Mouse (Mus musculus) limb, embryonic 14.5 days (tissue): ENCODE measurements around the gene Pced1b. TPM values are rescaled to one million over a fixed set of nuclear protein-coding genes. Genes with fewer than 3 reads are reported as not detected.

Experiments used
- ATAC-seq: fragments of 200-750 bp; cut with Nextera tagmentation; 2 replicates; pipeline ENCODE4 v1.8.0; 2017; ENCODE audit warnings: low read depth, moderate number of reproducible peaks, moderate TSS enrichment; ENCODE audit not compliant: low FRiP score
- DNase-seq: peaks from one replicate; pipeline ENCODE4 v3.0.0-alpha.2; 2015; ENCODE audit warnings: low spot score
- H3K27ac ChIP-seq: fragments of 300-500 bp; sonication (generic); replicated peaks from 2 replicates; pipeline ENCODE4 v1.5.1; 2014; ENCODE audit warnings: low read depth, mild to moderate bottlenecking, low read length, moderate library complexity, mixed read lengths
- H3K27me3 ChIP-seq: fragments of 300-500 bp; sonication (generic); 2 replicates; pipeline ENCODE4 v1.6.1; 2014; ENCODE audit warnings: low read length, mixed read lengths; ENCODE audit not compliant: control insufficient read depth, insufficient read depth
- H3K36me3 ChIP-seq: fragments of 300-500 bp; sonication (generic); 2 replicates; pipeline ENCODE4 v1.6.1; 2014; ENCODE audit warnings: mild to moderate bottlenecking, low read length, moderate library complexity, mixed read lengths; ENCODE audit not compliant: control insufficient read depth, insufficient read depth
- H3K4me1 ChIP-seq: fragments of 300-500 bp; sonication (generic); 2 replicates; pipeline ENCODE4 v1.6.1; 2014; ENCODE audit warnings: antibody characterized with exemption, low read length, mixed read lengths; ENCODE audit not compliant: control insufficient read depth, insufficient read depth
- H3K4me2 ChIP-seq: fragments of 300-500 bp; sonication (generic); replicated peaks from 2 replicates; pipeline ENCODE4 v1.6.1; 2014; ENCODE audit warnings: low read depth, mild to moderate bottlenecking, low read length, moderate library complexity; ENCODE audit not compliant: severe bottlenecking
- H3K4me3 ChIP-seq: fragments of 300-500 bp; sonication (generic); replicated peaks from 2 replicates; pipeline ENCODE4 v1.5.1; 2014; ENCODE audit warnings: low read length
- H3K9ac ChIP-seq: fragments of 300-500 bp; sonication (generic); 2 replicates; pipeline ENCODE4 v1.6.1; 2014; ENCODE audit warnings: mild to moderate bottlenecking, low read depth, low read length, moderate library complexity; ENCODE audit not compliant: severe bottlenecking
- H3K9me3 ChIP-seq: fragments of 300-500 bp; sonication (generic); 2 replicates; pipeline ENCODE4 v1.6.1; 2016; ENCODE audit warnings: low read length; ENCODE audit not compliant: control insufficient read depth
- POLR2A ChIP-seq: fragments of 200-500 bp; IDR thresholded peaks from 2 replicates; pipeline ENCODE4 v1.8.0; 2012; ENCODE audit warnings: inconsistent platforms, mild to moderate bottlenecking, moderate library complexity, borderline replicate concordance; ENCODE audit not compliant: insufficient read depth, insufficient read length; ENCODE audit errors: extremely low read depth
- WGBS: fragments of 180-500 bp; shearing (Covaris S2); extraction: QIAGEN DNeasy Blood & Tissue Kit; methylation state at CpG from one replicate; pipeline ENCODE4 v1.1.7; 2014; 5-methylcytosine and 5-hydroxymethylcytosine counted together
- polyA plus RNA-seq, 2 experiments: library from polyadenylated mRNA; depleted of rRNA in 1 of 2; stranded (reverse) in 1 of 2; unstranded in 1 of 2; fragments of >200 nt; fragmentation: Nextera tagmentation in 1 of 2; extraction: Ambion mirVana in 1 of 2; gene quantifications; 2 replicates each; pipeline versions ENCODE4 v1.2.1 to v1.2.3; 2012 to 2014

Gene Pced1b
- polyA plus RNA-seq, 2 experiments: 3.8 to 7.9 TPM

DNA sequence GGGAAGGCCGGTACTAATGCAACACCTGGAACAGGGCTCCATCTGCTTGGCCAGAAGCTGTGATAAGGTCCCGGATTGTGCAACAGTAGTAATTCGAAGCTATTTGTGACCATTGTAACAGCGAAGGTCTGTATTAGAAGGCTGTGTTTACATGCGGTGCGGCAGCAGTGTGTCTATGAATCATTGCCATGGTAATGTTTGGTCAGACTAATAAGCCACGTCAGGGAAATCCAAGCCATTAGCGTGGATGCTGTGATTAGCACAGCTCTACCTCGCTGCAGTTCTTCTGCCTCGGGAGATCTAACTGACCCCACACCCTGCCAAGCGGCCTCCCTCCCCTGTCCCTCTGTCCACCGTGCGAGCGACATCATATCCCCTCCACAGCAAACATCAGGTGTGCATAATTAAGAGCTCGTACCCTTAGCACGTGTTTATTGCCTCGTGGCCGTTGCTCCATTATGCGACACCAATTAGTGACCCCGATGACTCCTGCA is 29.8 kb downstream of the Pced1b start:
- Histone ChIP-seq H3K36me3 (no peaks in the 10 kb centered on the region), H3K9me3 (no peaks in the 10 kb centered on the region), H3K27ac (no peak overlapping the region), H3K4me3 (no peak overlapping the region), H3K4me1 (peaks cover 13% of the 10 kb centered on the region), H3K4me2 (no peak overlapping the region), H3K27me3 (no peaks in the 10 kb centered on the region), H3K9ac (no peak overlapping the region)
- no peak for ATAC-seq
- 17% methylated on average over 20 of the region's 20 CpGs for WGBS
- DNase-seq: no peak
- no peak for TF ChIP-seq POLR2A

DNA sequence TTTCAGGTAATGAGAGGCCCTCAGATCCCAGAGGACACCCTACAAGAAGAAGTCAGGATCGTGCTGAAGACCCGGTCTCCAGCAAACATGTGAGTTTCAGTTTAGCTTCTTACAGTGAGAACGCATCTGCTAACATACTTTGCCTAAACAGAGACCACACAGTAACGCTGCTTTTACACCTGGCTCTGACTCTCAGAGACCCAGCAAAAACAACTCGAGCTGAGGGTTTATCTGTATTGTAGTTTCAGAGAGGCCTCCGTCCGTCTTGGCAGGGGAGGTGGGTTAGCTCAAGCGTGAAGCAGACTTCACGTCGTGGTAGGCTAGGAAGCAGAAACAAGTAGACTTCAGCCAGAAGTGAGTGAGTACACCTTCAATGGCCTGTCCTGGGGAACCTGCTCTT is 30.4 kb downstream of the Pced1b start:
- no peak for DNase-seq
- Histone ChIP-seq H3K4me1 (peaks cover 13% of the 10 kb centered on the region), H3K27ac (no peak overlapping the region), H3K9ac (no peak overlapping the region), H3K4me3 (no peak overlapping the region), H3K4me2 (no peak overlapping the region), H3K36me3 (no peaks in the 10 kb centered on the region), H3K9me3 (no peaks in the 10 kb centered on the region), H3K27me3 (no peaks in the 10 kb centered on the region)
- TF ChIP-seq POLR2A: no peak
- ATAC-seq: no peak
- 35% methylated on average over 10 of the region's 10 CpGs for WGBS

DNA sequence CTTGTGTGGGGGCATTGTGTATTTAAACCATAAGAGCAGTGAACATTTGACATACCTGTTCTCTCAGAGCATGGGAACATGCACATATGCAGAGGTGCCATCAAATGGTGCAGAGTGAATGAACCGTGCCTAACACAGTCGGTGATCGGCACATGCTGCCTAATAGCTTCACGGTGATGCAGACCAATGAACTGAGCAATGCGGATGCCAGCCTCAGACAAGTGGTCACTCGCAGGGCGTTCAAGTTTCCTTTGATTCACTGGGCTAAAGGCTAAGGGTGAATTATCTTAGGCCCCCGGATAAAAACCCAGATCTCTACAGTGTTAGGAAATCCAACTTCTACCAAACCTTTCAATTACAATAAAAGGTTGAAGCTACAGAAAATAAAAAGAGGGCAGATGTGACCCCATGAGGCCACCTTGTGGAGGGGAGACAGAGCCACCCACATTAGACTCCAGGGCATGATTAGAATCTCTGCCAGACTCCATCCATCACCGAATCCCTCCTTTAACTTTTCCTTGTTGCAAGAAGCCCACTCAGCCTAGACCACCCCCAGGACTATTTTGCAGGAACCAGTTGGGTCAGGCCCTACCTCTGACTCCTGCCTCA is 31.5 kb downstream of the Pced1b start:
- no peak overlapping the region for H3K4me2 ChIP-seq
- no peak overlapping the region for H3K27ac ChIP-seq
- no peaks in the 10 kb centered on the region for H3K27me3 ChIP-seq
- no peaks in the 10 kb centered on the region for H3K36me3 ChIP-seq
- DNase-seq (no peak), ATAC-seq (no peak)
- no peak for TF ChIP-seq POLR2A
- H3K9ac ChIP-seq: no peak overlapping the region
- peaks cover 13% of the 10 kb centered on the region for H3K4me1 ChIP-seq
- no peak overlapping the region for H3K4me3 ChIP-seq
- WGBS: 88% methylated on average over 9 of the region's 9 CpGs
- no peaks in the 10 kb centered on the region for H3K9me3 ChIP-seq

DNA sequence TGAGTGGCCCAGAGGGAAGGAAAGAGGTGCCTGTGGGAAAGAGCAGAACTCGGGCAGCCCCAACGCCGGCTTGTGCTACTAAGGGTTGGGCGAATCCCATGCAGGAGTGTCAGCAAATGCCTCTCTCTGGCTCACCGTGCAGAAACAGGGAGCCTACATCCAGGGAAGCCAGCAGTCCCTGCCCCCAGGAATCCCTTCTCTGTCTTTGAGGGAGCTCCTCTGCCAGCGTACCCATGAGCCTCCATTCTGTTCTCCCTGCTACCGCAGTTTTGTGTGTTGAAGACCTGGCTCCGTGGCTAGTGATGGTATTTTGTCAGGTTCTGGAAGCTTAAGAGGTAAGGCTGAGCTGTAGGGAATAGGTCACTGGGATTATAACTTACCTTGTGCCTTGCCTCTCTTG is 33.2 kb downstream of the Pced1b start:
- H3K9me3 ChIP-seq: no peaks in the 10 kb centered on the region
- TF ChIP-seq POLR2A: no peak
- H3K4me3 ChIP-seq: no peak overlapping the region
- H3K27ac ChIP-seq: no peak overlapping the region
- no peaks in the 10 kb centered on the region for H3K27me3 ChIP-seq
- no peak overlapping the region for H3K9ac ChIP-seq
- no peak overlapping the region for H3K4me2 ChIP-seq
- peaks cover 13% of the 10 kb centered on the region for H3K4me1 ChIP-seq
- 83% methylated on average over 8 of the region's 8 CpGs for WGBS
- ATAC-seq (no peak), DNase-seq (no peak)
- H3K36me3 ChIP-seq: no peaks in the 10 kb centered on the region

DNA sequence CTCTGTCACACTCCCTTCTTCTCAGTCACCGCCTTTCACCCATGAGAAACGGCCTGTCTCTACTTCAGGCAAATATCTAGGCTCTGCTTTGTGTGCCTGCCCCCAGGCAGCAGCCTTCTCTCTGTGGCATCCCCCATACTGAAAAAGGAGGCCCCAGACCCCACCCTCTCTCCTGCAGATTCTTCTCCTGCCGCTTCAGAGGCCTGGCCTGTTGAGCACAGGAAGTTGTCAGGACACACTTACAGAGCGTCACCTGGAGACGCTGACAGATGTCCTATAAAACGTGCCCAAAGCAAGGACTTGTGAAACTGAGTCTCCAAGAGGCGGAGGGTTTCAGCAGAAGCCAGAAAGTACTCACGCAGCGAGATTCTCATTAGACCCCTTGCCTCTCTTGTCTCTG is 33.9 kb downstream of the Pced1b start:
- no peak overlapping the region for H3K4me3 ChIP-seq
- DNase-seq: no peak
- no peak overlapping the region for H3K27ac ChIP-seq
- no peak overlapping the region for H3K9ac ChIP-seq
- no peak for ATAC-seq
- no peaks in the 10 kb centered on the region for H3K36me3 ChIP-seq
- 36% methylated on average over 9 of the region's 9 CpGs for WGBS
- H3K4me1 ChIP-seq: peaks cover 13% of the 10 kb centered on the region
- TF ChIP-seq POLR2A: no peak
- no peaks in the 10 kb centered on the region for H3K9me3 ChIP-seq
- no peaks in the 10 kb centered on the region for H3K27me3 ChIP-seq
- no peak overlapping the region for H3K4me2 ChIP-seq
